Mouse (Mus musculus) kidney, adult 2 months (tissue): ENCODE measurements around the gene Tfpi.

Experiments
- CTCF ChIP-seq: fragments of 200-500 bp; conservative IDR thresholded peaks from 2 replicates; pipeline ENCODE4 v1.5.1; 2011; ENCODE audit warnings: low read depth, mild to moderate bottlenecking, control low read depth, low read length, moderate library complexity, mixed read lengths; ENCODE audit not compliant: insufficient read depth, insufficient read length
- POLR2A ChIP-seq: fragments of 200-500 bp; IDR thresholded peaks from one replicate; pipeline ENCODE4 v1.6.1; 2011; ENCODE audit warnings: low read depth, low read length, control low read depth

- TF ChIP-seq CTCF (no peak), POLR2A (no peak)
Observed at GRCm38 (mm10) chr2:84388023-84388416, 88.6 kb downstream of the Tfpi start.
